Mouse (Mus musculus) intestine, embryonic 14.5 days (tissue): ENCODE results near the gene Eef1akmt3. TPM values are rescaled to one million over a fixed set of nuclear protein-coding genes. Genes with fewer than 3 reads are reported as not detected.
A peak's percentile ranks its signal among the peaks of the same experiment; 100 is the strongest.

ENCODE experiments used
- ATAC-seq: fragments of 200-750 bp; cut with Nextera tagmentation; replicated peaks from 2 replicates; pipeline ENCODE4 v1.8.0; 2017; ENCODE audit warnings: low read depth, moderate number of reproducible peaks, moderate TSS enrichment, moderate library complexity; ENCODE audit not compliant: low FRiP score, low TSS enrichment
- DNase-seq: peaks from one replicate; pipeline ENCODE4 v3.0.0-alpha.2; 2018; ENCODE audit warnings: low spot score
- H3K27ac ChIP-seq: fragments of 300-500 bp; sonication (generic); 2 replicates; pipeline ENCODE4 v1.5.1; 2014; ENCODE audit warnings: low read depth, mild to moderate bottlenecking, control low read depth
- H3K27me3 ChIP-seq: fragments of 300-500 bp; sonication (generic); replicated peaks from 2 replicates; pipeline ENCODE4 v1.6.1; 2014; ENCODE audit warnings: low read length, control low read depth; ENCODE audit not compliant: control insufficient read depth, insufficient read depth
- H3K36me3 ChIP-seq: fragments of 300-500 bp; sonication (generic); 2 replicates; pipeline ENCODE4 v1.6.1; 2014; ENCODE audit warnings: low read length, control low read depth; ENCODE audit not compliant: control insufficient read depth, insufficient read depth
- H3K4me1 ChIP-seq: fragments of 300-500 bp; sonication (generic); replicated peaks from 2 replicates; pipeline ENCODE4 v1.6.1; 2014; ENCODE audit warnings: low read length, control low read depth, mixed read lengths; ENCODE audit not compliant: control insufficient read depth, insufficient read depth
- H3K4me2 ChIP-seq: fragments of 300-500 bp; sonication (generic); 2 replicates; pipeline ENCODE4 v1.6.1; 2014; ENCODE audit warnings: low read length
- H3K4me3 ChIP-seq: fragments of 300-500 bp; sonication (generic); 2 replicates; pipeline ENCODE4 v1.5.1; 2014; ENCODE audit warnings: low read depth, low read length, control low read depth, mixed read lengths
- H3K9ac ChIP-seq: fragments of 300-500 bp; sonication (generic); 2 replicates; pipeline ENCODE4 v1.6.1; 2014; ENCODE audit warnings: mild to moderate bottlenecking, low read length
- H3K9me3 ChIP-seq: fragments of 300-500 bp; sonication (generic); 2 replicates; pipeline ENCODE4 v1.6.1; 2016; ENCODE audit warnings: low read length, control low read depth; ENCODE audit not compliant: control insufficient read depth
- WGBS: fragments of 180-500 bp; shearing (Covaris S2); extraction: QIAGEN DNeasy Blood & Tissue Kit; methylation state at CpG from one replicate; pipeline ENCODE4 v1.1.7; 2014; 5-methylcytosine and 5-hydroxymethylcytosine counted together
- polyA plus RNA-seq: library from polyadenylated mRNA; unstranded; fragments of >200 nt; fragmentation: Nextera tagmentation; extraction: Ambion mirVana; gene quantifications from 2 replicates; pipeline ENCODE4 v1.2.1, GENCODE M21; 2014

The Eef1akmt3 gene
- polyA plus RNA-seq, 1 experiment from 2014 or later: 0.50 TPM

DNA sequence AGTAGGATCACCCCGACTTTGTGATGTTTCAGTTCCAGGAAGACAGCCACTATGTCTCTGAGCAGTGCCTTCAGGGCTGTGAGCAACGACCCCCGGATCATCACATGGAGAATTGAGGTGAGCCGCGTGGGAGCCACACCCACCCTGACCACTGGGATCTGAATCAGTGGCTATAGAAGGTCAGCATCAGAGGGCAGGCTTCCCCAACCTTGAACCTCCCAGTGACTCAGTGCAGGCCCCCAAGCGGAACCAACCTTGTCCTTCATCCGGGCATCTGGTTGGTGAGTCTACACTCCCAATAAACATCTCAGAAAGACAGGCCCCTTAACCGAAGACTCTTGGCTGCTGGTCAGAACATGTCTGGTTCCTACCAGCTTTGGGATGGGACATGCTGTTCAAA, 38.0 kb downstream of the Eef1akmt3 start:
- Histone ChIP-seq H3K9ac (no peak overlapping the region), H3K9me3 (no peaks in the 10 kb centered on the region), H3K36me3 (peaks cover 22% of the 10 kb centered on the region), H3K4me3 (no peak overlapping the region), H3K27ac (no peak overlapping the region), H3K27me3 (no peaks in the 10 kb centered on the region), H3K4me2 (no peak overlapping the region), H3K4me1 (no peaks in the 10 kb centered on the region)
- DNase-seq (no peak), ATAC-seq (no peak)
- 78% methylated on average over 8 of the region's 8 CpGs for WGBS

DNA sequence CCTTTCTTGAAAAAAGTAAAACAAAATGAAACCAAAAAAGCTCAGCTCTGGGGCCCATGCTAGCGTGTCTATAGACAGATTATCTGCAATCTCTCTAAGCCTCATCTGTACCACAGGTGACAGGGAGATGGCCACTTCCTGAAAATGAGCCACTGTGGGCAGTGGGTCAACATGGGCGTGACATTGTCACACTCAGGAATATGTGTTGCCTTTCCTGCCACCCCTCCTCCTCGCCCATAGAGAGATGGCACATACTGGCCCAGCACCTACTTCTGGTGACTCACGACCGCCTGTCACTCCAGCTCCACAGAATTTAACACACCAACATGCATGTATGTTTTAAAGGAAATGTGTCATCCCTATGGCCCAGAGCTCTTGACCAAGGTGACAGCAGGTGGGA, 38.5 kb downstream of the Eef1akmt3 start:
- H3K4me2 ChIP-seq: no peak overlapping the region
- H3K9me3 ChIP-seq: no peaks in the 10 kb centered on the region
- H3K36me3 ChIP-seq: peaks cover 28% of the 10 kb centered on the region
- H3K4me3 ChIP-seq: no peak overlapping the region
- no peak for ATAC-seq
- H3K9ac ChIP-seq: no peak overlapping the region
- H3K27ac ChIP-seq: no peak overlapping the region
- H3K27me3 ChIP-seq: no peaks in the 10 kb centered on the region
- WGBS: 87% methylated on average over 5 of the region's 5 CpGs
- no peak for DNase-seq
- H3K4me1 ChIP-seq: no peaks in the 10 kb centered on the region

DNA sequence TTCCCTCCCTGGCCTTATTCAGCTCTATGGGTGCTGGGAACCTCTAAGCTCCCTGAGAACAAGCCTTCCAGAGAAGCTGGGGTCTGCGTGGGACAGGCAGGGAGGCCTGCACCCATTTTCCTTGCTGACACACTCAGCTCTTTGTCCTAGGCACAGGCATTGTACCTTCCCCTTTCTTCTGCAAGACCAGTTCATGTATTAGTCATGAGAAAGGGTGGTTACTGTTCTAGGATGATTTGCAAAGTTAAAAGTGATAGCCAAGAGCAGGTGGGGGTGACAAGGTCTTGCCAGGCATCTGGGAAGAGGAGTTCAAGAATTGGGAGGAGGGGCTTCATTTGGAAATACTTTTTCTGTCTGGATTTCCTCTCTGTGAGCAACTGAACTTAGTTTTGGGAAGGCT, 39.3 kb downstream of the Eef1akmt3 start:
- ATAC-seq (no peak), DNase-seq (no peak)
- Histone ChIP-seq H3K9me3 (no peaks in the 10 kb centered on the region), H3K36me3 (peaks cover 35% of the 10 kb centered on the region), H3K27ac (no peak overlapping the region), H3K4me1 (no peaks in the 10 kb centered on the region), H3K9ac (no peak overlapping the region), H3K4me2 (no peak overlapping the region), H3K27me3 (no peaks in the 10 kb centered on the region), H3K4me3 (no peak overlapping the region)
- WGBS: 89% methylated on average over 1 of the region's 1 CpGs

DNA sequence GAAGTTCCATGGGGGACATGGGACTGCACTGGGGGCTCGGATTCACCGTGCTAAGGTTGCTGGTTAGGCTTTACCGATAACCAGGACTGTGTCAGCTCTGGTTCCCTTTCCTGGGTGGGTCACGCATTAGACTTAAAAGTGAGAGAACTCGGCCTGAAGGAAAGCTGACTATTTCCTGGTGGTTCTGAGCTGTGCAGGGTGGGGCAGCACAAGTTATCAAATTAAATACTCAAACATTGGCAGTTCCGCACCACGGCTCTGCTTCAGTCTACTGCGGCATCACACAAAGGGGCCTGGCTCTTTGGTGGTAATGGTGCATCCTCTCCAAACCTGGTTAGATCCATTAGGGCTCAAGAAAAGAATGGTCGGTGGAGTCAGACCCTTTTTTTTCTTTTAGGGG, 40.0 kb downstream of the Eef1akmt3 start:
- Histone ChIP-seq H3K9me3 (no peaks in the 10 kb centered on the region), H3K9ac (no peak overlapping the region), H3K27me3 (no peaks in the 10 kb centered on the region), H3K4me1 (no peaks in the 10 kb centered on the region), H3K4me3 (no peak overlapping the region), H3K27ac (no peak overlapping the region), H3K4me2 (no peak overlapping the region), H3K36me3 (peaks cover 35% of the 10 kb centered on the region)
- WGBS: 79% methylated on average over 9 of the region's 9 CpGs
- ATAC-seq (no peak), DNase-seq (no peak)

DNA sequence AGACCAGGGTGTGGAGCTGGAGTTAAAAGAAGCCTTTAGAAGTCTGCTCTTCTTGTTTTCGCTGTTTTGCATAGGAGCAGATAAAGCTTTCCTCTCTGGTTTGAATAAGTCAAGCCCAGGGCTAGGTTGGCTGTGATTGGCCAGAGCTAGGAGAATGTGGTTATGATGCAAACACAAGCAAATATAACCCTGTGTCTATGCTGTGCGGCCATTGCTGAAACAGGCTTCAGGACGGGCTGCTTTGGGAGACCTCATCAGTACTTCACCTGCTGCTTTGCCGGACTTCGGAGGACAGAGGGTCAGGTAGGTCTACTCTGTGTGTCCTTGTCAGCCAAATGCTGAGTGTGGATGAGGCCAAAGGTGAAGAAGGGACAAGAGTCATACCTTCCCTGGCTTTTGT, 40.8 kb downstream of the Eef1akmt3 start, which contains the start of gene Avil:
Gene Avil (plus strand): TSS at position 181 of the 400 bp plus-strand sequence.
- Histone ChIP-seq H3K36me3 (peaks cover 42% of the 10 kb centered on the region), H3K9ac (no peak within 1 kb of the TSS), H3K9me3 (no peaks in the 10 kb centered on the region), H3K27me3 (no peaks in the 10 kb centered on the region), H3K4me2 (no peak within 1 kb of the TSS), H3K27ac (no peak within 1 kb of the TSS), H3K4me1 (no peaks in the 10 kb centered on the region), H3K4me3 (no peak within 1 kb of the TSS)
- WGBS: 89% methylated on average over 5 of the region's 5 CpGs
- ATAC-seq (no peak), DNase-seq (no peak)

DNA sequence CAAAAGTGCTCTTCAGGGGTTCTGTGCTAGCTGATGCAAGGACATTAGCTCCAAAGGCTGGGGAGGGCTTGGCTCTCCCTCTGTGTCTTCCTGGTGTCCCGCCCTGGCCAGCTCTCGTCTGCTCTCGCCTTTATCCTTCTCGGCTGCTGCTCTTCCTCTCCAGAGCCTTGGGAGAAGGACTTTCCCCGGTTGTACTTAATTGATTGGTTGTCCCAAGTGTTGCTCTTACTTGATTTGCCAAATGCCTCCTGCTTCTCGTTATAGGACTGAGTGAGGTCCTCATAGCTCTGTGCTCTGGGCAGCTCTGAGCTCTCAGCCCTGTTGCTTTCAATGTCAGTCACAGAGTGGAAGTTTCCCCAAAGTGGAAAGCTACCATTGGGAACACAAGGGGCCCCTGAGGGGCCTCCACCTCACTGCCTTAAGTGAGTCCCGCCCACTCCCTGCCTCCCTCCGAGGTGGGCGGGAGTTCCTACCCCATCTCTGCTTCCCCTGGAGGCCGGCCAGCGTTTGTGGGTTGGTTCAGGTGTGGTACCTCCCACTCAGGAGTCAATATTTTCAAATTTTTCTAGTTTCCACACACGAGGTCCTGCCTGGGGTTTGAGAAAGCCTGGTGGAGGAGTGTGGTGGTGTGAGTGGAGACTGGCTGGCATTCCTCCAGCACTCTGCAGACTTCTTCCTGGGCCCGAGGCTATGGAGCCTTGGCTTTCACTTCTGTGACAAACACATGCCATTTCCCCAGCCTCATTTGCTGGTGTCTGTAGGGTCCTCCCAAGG, 43.8 kb downstream of the Eef1akmt3 start:
- no peak for DNase-seq
- Histone ChIP-seq H3K27ac (no peak overlapping the region), H3K4me1 (no peaks in the 10 kb centered on the region), H3K4me2 (no peak overlapping the region), H3K9me3 (no peaks in the 10 kb centered on the region), H3K36me3 (peaks cover 72% of the 10 kb centered on the region), H3K9ac (no peak overlapping the region), H3K4me3 (no peak overlapping the region), H3K27me3 (no peaks in the 10 kb centered on the region)
- WGBS: 67% methylated on average over 13 of the region's 13 CpGs
- ATAC-seq: no peak

DNA sequence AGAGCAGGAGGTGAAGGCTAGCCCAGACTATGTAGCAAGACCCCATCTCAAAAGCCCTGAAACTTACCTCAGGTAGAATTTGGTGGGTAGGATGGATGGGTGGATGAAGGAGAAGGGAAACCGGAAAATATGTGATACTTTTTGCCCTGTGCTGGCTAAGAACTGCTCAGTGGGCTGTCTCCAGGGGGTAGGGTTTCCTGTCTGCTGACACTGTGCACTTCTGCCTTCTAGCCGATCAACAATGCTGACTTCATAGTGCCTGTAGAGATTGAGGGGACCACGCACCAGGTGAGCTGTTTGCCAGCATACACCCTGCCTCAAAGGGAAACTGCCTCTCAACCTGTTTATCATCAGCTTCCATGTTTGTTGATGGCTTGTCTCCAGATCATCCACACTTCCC, 47.7 kb downstream of the Eef1akmt3 start:
- Histone ChIP-seq H3K27me3 (no peaks in the 10 kb centered on the region), H3K4me2 (no peak overlapping the region), H3K4me1 (peaks cover 7% of the 10 kb centered on the region), H3K36me3 (peaks cover 70% of the 10 kb centered on the region), H3K27ac (no peak overlapping the region), H3K9me3 (no peaks in the 10 kb centered on the region), H3K4me3 (no peak overlapping the region), H3K9ac (no peak overlapping the region)
- ATAC-seq (no peak), DNase-seq (no peak)
- 88% methylated on average over 3 of the region's 3 CpGs for WGBS

DNA sequence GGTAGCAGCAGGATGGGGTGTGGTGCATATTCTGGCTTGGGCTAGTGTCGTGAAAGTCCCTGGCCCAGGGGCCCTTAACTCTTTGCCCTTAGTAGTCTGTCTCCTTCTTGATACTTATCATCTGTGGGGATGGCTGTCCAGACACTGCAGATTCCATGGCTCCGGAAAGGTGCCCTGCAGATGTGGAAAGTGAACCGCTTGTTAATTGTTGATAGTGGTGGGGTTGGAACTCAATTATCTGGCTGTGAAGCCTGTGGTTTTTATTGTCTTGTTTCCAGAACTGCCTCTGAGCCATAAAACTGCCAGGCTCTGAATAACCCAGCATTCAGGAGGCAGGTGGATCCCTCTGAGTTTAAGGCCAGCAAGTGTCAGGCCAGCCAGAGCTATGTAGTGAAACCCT, 49.6 kb downstream of the Eef1akmt3 start:
- H3K9me3 ChIP-seq: no peaks in the 10 kb centered on the region
- H3K27ac ChIP-seq: no peak overlapping the region
- no peak for DNase-seq
- no peak overlapping the region for H3K4me3 ChIP-seq
- H3K4me1 ChIP-seq: peaks cover 27% of the 10 kb centered on the region
- H3K4me2 ChIP-seq: no peak overlapping the region
- no peak for ATAC-seq
- 0 out of 2 replicates have a peak overlapping the region, but pooled peaks have one; percentile 16 for H3K9ac ChIP-seq
- no peaks in the 10 kb centered on the region for H3K27me3 ChIP-seq
- H3K36me3 ChIP-seq: peaks cover 55% of the 10 kb centered on the region
- WGBS: 49% methylated on average over 3 of the region's 3 CpGs
